Mouse (Mus musculus) fibroblast of lung, adult 2 months (primary cell): ENCODE results near the gene Spesp1.

Experiments
- DNase-seq: peaks from one replicate; pipeline ENCODE4 v3.0.0-alpha.2; 2011; ENCODE audit warnings: low read depth

The Spesp1 gene

DNA sequence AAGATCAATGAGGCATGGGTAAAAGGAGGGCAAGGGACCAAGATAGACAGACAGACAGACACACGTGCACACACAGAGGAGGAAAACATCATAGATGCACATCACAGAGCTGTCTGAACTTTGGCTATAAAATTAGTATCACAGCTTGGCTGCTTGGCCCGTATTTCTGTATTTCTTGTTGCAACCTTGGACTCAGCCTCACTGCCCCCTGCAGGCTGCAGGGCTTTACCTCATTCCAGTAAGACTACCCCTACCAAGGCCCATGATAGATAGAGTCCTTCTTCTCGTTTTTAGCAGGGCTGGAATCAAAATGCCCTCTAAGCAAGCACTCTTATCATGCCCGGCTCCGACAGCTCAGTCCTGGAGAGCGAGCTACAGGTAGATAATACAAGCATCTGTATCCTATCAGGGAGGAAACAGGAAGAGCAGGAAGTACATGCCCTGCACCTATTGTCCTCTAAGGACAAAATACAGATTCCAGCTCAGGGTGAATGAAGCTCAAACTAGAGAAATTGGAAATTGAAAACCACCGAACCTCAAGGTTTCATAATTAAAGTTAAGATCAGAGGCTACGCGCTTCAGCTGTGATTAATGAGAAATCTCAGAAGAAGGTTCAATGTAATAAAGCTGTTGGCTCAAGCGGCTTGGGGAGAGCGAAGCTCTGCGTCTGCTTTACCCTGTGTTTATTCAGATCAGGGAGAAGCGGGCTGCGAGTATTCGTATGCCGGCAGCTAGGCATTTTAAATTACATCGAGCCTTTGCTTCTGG lies 36.2 kb downstream of the Spesp1 start:
- DNase-seq, result no peak

GRCm38 (mm10) chr9:62244612-62245010 lies 37.4 kb downstream of the Spesp1 start:
- no peak for DNase-seq

DNA sequence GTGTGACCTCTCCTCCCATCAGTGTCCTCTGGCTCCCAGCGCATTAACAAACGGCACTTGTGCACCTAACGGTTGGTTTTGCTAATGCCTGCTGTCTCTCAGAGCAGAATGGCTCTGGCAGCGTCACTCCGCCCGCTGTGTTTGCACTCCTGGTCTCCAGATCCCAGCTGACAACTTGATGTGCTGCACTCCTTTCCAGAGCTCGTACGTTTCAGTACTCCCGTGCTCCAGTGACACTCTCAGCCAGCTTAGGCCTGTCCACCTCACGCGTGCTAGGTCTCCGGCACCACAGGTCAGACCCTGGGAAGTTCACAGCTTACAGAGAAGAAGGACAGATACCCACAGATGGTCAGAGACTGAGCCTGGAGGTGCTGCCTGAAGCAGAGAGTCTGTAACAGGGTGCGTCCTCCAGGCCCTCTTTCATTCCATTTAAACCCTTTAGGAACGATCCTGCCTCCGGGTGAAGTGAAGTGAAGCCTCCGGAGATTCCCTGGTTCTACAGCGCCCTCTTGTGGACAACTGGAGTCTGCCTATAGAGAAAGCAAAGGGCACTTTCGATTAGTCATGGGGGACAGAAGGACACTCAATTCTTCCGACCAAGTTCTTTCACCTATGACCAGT lies 37.9 kb downstream of the Spesp1 start:
- peak; percentile 27 for DNase-seq

DNA sequence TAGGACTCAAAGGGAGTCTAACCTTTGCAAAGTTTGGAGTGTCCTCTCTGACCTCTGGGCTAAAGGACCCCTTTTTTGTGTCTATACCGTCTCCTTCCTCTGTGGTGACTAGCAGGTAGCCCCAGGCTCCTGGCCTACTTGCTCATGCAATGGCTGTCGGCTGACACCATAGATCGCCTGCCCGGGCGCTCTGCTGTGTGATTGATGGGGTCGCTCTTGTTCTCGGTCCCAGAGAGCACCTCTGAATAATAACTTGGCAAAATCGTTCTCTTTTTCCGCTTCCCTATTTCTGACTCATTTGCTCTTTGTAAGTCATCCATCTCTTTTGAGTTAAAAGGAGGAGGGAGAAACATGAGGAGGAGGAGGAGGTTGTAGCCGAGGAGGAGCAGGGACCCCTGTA lies 42.0 kb downstream of the Spesp1 start:
- DNase-seq, result no peak

DNA sequence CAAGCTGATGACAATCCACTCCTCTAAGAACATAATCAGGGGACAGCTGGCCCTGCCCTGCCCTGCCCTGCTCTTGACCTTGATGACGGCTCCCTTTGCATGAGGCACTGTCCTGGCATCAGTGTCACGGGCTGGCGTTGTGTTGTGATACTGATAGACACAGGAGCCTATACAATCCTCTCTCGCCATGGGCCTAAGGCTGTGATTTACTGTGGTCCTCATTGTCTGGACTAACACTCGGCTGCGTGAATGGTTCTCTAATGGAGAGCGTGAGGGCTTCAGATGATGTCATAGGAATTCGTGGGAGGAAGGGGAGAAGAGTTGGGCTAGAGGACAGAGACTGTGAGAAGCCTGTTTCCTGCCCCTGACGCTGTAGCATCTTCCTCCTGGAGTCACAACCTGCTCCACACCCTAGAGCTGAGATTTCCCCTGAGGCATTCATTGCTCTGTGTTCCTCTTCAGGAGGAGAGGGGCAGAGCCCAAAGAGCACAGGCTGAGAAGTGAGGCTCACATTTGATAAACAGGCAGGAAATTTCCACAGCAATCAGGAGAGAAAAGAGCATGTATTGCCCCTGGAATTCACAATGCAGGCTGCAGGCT lies 44.5 kb downstream of the Spesp1 start:
- no peak for DNase-seq

- no peak for DNase-seq
Measured at GRCm38 (mm10) chr9:62235501-62235900, 46.5 kb downstream of the Spesp1 start.

DNA sequence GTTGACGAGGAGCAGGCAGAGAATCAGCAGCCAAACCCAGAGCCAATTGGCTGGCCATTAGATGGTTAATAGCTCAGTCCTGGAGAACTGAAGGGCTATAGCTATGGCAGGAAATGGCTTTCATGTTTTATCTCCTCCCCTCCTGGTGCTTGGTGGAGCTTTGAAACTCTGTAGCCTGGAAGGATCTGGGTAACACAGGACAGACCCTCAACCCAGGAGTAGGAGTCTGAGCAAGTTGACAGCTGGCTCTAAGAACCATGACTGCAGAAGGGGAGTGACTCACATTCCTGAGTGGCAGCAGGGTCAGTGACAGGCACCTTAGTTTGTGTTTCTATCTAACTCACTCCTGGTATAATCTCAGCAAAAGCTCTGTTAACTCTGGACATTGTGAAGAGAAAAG lies 49.4 kb downstream of the Spesp1 start:
- no peak for DNase-seq

DNA sequence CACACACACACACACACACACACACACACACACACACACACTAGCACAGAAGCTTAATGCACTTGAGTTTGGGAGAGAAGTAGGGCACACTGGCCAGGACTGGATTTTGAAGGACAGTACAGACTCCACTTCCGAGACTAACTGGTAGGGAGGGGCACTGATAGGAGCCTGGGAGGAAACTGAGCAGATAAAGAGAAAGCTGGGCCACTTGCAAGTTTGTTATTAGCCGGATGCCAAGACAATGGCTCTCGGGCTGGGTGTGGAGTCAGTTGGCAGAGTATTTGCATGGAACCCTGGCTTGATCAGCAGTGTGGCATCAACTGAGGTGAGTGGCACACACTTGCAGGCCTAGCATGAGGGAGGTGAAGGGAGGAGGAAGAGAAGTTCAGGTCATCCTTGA lies 51.0 kb downstream of the Spesp1 start:
- DNase-seq, result no peak

DNA sequence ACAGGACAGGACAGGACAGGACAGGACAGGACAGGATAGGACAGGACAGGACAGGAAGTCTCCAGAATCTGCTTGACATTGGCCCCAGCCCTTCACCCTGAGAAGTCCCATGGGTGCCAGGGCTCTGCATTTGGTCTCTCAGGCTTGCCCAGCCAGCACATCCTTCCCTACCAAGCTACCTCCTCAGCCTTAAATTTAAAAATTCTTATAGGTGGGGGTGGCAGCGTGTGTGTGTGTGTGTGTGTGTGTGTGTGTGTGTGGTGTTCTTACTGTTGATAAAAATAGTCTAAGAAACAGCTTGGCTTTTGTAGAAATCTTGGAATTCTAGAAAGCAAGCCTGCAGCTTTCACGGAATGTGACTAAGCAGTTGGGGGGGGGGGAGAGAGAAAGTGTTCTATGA lies 52.0 kb downstream of the Spesp1 start:
- no peak for DNase-seq

DNA sequence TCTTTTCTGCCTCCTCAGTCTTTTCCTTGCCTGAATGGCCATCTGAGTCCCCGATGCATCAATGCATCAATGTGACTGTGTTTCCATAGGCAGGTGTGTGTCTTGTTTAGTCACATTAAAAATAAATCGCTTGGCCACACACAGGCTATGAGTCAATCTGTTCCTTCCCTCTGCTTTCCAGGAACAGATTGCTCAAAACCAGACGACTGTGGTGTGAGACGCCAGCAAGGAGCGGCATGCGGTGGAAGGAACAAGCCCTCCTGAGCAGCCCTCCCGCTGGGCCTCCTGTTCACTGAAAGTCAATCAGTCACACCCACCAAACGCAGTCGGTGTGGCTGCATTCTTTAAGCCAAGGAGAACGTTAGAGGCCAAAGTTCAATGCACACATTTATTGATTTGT lies 59.5 kb downstream of the Spesp1 start:
- DNase-seq, result peak; percentile 29

GRCm38 (mm10) chr9:62222029-62222428 lies 60.0 kb downstream of the Spesp1 start:
- DNase-seq, result no peak
